Mouse (Mus musculus) liver, postnatal 0 days (tissue): ENCODE measurements around the gene Rad51b. TPM values are rescaled to one million over a fixed set of nuclear protein-coding genes. Genes with fewer than 3 reads are reported as not detected.

Experiments
- ATAC-seq: fragments of 200-750 bp; cut with Nextera tagmentation; 2 replicates; pipeline ENCODE4 v1.8.0; 2017; ENCODE audit warnings: mild to moderate bottlenecking, moderate library complexity
- DNase-seq: peaks from one replicate; pipeline ENCODE4 v3.0.0-alpha.2; 2016
- H3K27ac ChIP-seq: fragments of 300-500 bp; sonication (generic); 2 replicates; pipeline ENCODE4 v1.5.1; 2014; ENCODE audit warnings: antibody characterized with exemption, moderate library complexity, mild to moderate bottlenecking, low read depth
- H3K27me3 ChIP-seq: fragments of 300-500 bp; sonication (generic); 2 replicates; pipeline ENCODE4 v1.6.1; 2014; ENCODE audit warnings: low read length, control low read depth, mixed read lengths; ENCODE audit not compliant: insufficient read depth
- H3K36me3 ChIP-seq: fragments of 300-500 bp; sonication (generic); replicated peaks from 2 replicates; pipeline ENCODE4 v1.6.1; 2014; ENCODE audit warnings: mild to moderate bottlenecking, control low read depth, low read length, moderate library complexity, mixed read lengths; ENCODE audit not compliant: insufficient read depth
- H3K4me1 ChIP-seq: fragments of 300-500 bp; sonication (generic); 2 replicates; pipeline ENCODE4 v1.6.1; 2014; ENCODE audit warnings: antibody characterized with exemption, mild to moderate bottlenecking, control low read depth; ENCODE audit not compliant: insufficient read depth
- H3K4me2 ChIP-seq: fragments of 300-500 bp; sonication (generic); 2 replicates; pipeline ENCODE4 v1.6.1; 2014; ENCODE audit warnings: low read depth, mild to moderate bottlenecking, low read length, moderate library complexity, mixed read lengths
- H3K4me3 ChIP-seq: fragments of 300-500 bp; sonication (generic); 2 replicates; pipeline ENCODE4 v1.5.1; 2014; ENCODE audit warnings: low read depth, low read length
- H3K9ac ChIP-seq: fragments of 300-500 bp; sonication (generic); replicated peaks from 2 replicates; pipeline ENCODE4 v1.6.1; 2014; ENCODE audit warnings: mild to moderate bottlenecking, moderate library complexity
- H3K9me3 ChIP-seq: fragments of 300-500 bp; sonication (generic); 2 replicates; pipeline ENCODE4 v1.6.1; 2016; ENCODE audit warnings: mild to moderate bottlenecking, control low read depth, low read length, mixed read lengths
- CTCF ChIP-seq: sonication (generic); IDR thresholded peaks from 2 replicates; pipeline ENCODE4 v1.5.1; 2016; ENCODE audit warnings: antibody characterized with exemption, low read depth
- EP300 ChIP-seq: IDR thresholded peaks from 2 replicates; pipeline ENCODE4 v1.6.1; 2016; ENCODE audit warnings: antibody characterized with exemption, low read depth, mild to moderate bottlenecking
- WGBS: fragments of 180-500 bp; shearing (Covaris S2); extraction: QIAGEN DNeasy Blood & Tissue Kit; methylation state at CpG from one replicate; pipeline ENCODE4 v1.1.7; 2014; ENCODE audit not compliant: insufficient replicate concordance; 5-methylcytosine and 5-hydroxymethylcytosine counted together
- polyA plus RNA-seq: library from polyadenylated mRNA; unstranded; fragments of >200 nt; fragmentation: Nextera tagmentation; extraction: Ambion mirVana; gene quantifications from 2 replicates; pipeline ENCODE4 v1.2.1, GENCODE M21; 2015

The Rad51b gene
- polyA plus RNA-seq, 1 experiment from 2014 or later, result 2.5 TPM

GRCm38 (mm10) chr12:79362219-79362618 is 65.1 kb downstream of the Rad51b start:
- WGBS, result 60% methylated on average over 1 of the region's 1 CpGs
- H3K36me3 ChIP-seq, result no peaks in the 10 kb centered on the region
- DNase-seq, result peak; percentile 46

DNA sequence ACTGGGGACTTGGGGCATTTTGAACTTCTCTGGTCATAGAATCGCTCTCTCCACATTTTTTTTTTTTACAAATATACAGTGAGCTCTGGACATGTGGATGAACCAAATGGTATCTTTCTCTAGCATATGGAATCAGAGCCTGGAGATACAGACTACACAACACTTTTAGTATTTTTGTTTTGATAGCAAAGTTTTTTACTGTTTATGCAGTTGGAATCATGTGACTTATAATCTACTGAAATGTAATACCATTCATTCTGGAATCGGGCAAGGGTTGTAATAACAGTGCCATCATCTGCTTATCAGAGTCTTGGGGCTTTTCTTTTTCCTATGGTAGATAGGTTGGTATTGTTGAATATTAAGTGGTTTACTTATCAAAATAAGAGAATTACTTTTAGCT is 67.2 kb downstream of the Rad51b start:
- no peak overlapping the region for H3K4me3 ChIP-seq
- no peak overlapping the region for H3K9ac ChIP-seq
- H3K4me2 ChIP-seq, result no peak overlapping the region
- peaks cover 6% of the 10 kb centered on the region for H3K9me3 ChIP-seq
- H3K27me3 ChIP-seq, result no peaks in the 10 kb centered on the region
- ATAC-seq (no peak), DNase-seq (no peak)
- H3K36me3 ChIP-seq, result no peaks in the 10 kb centered on the region
- TF ChIP-seq CTCF, result no peak
- peak; percentile 57 for TF ChIP-seq EP300
- no peak overlapping the region for H3K27ac ChIP-seq
- WGBS, result 73% methylated on average over 2 of the region's 2 CpGs
- no peaks in the 10 kb centered on the region for H3K4me1 ChIP-seq

More at GRCm38 (mm10) chr12:79362219-79362618, 65.1 kb downstream of the Rad51b start:
- Histone ChIP-seq H3K27ac (no peak overlapping the region), H3K27me3 (no peaks in the 10 kb centered on the region), H3K9ac (no peak overlapping the region), H3K4me3 (no peak overlapping the region), H3K4me2 (no peak overlapping the region), H3K9me3 (peaks cover 3% of the 10 kb centered on the region), H3K4me1 (no peaks in the 10 kb centered on the region; the same call in 1 of the 2 replicates)
- TF ChIP-seq EP300 (no peak), CTCF (peak; percentile 67)
- no peak for ATAC-seq

- DNase-seq (no peak), ATAC-seq (no peak)
- Histone ChIP-seq H3K36me3 (no peaks in the 10 kb centered on the region), H3K4me3 (no peak overlapping the region), H3K27ac (no peak overlapping the region), H3K27me3 (no peaks in the 10 kb centered on the region), H3K4me1 (0 out of 2 replicates have a peak, but pooled peaks cover 7% of the 10 kb centered on the region), H3K9me3 (peaks cover 6% of the 10 kb centered on the region), H3K4me2 (no peak overlapping the region), H3K9ac (no peak overlapping the region)
- 68% methylated on average over 3 of the region's 3 CpGs for WGBS
- TF ChIP-seq CTCF (no peak), EP300 (no peak)
Observed at GRCm38 (mm10) chr12:79368818-79369217, 71.7 kb downstream of the Rad51b start.

DNA sequence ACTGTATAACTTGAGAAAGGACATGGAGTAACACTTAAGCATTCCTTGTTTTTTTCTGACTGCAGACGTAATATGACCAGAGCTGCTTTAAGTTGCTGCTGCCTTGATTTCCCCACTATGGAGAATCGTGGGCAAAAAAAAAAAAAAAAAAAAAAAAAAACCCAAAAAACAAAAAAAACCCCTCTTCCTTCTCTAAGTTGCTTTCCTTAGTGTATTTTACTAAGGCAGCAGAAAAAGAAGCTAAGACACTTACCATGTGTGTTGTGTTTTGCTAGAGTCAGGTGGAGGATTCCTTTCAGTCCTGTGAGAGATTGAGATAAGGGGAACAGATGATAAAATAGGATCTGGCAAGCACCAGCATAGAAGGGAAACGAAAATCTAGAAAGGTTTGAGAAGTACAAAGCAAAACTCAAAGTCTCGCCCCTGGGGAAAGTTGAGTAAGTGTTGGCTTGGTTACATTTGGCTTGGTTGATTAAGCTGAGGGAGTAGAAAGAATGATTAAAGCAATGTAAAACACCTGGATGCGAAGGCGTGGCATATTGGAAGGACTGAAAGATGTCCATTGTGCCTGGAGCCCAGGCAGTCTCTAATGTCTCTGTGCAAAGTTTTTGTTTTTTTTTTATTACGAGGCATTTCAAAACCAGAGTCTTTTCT is 72.6 kb downstream of the Rad51b start:
- no peak for ATAC-seq
- Histone ChIP-seq H3K36me3 (no peaks in the 10 kb centered on the region), H3K9me3 (peaks cover 6% of the 10 kb centered on the region), H3K9ac (no peak overlapping the region), H3K4me3 (no peak overlapping the region), H3K27me3 (no peaks in the 10 kb centered on the region), H3K4me2 (no peak overlapping the region), H3K4me1 (0 out of 2 replicates have a peak, but pooled peaks cover 7% of the 10 kb centered on the region), H3K27ac (no peak overlapping the region)
- DNase-seq, result no peak
- 79% methylated on average over 7 of the region's 7 CpGs for WGBS
- TF ChIP-seq CTCF, result no peak
- no peak for TF ChIP-seq EP300

GRCm38 (mm10) chr12:79372697-79373096 is 75.6 kb downstream of the Rad51b start:
- no peak for TF ChIP-seq CTCF
- TF ChIP-seq EP300, result 0 out of 2 replicates have a peak, but pooled peaks have one; percentile 25
- Histone ChIP-seq H3K27me3 (no peaks in the 10 kb centered on the region), H3K4me1 (0 out of 2 replicates have a peak, but pooled peaks cover 7% of the 10 kb centered on the region), H3K9ac (no peak overlapping the region), H3K27ac (peak overlapping the region; percentile 17), H3K4me3 (no peak overlapping the region), H3K36me3 (no peaks in the 10 kb centered on the region), H3K4me2 (no peak overlapping the region), H3K9me3 (no peaks in the 10 kb centered on the region)
- no peak for DNase-seq
- ATAC-seq, result no peak
- WGBS, result 40% methylated on average over 5 of the region's 5 CpGs

DNA sequence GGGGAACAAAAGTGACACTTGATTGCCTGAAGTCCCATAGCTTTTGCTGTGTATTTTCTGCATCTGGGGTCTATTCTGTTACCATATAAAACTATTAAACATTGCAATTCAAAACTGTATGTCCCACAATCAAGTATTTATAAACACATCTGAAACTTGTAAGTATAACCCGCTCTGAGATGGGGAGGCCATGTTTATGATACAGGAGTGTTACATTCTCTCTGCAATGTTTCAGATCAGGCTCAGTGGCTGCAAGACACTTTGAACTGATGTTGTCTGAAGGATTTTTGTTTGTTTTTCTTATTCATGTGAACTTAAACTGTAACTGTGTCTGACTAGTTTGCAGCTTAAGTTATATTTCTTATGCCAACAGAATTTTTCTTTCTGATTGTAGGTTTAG is 80.3 kb downstream of the Rad51b start:
- 67% methylated on average over 1 of the region's 1 CpGs for WGBS
- Histone ChIP-seq H3K4me3 (no peak overlapping the region), H3K27me3 (no peaks in the 10 kb centered on the region), H3K4me1 (peaks cover 2% of the 10 kb centered on the region; the same call in 1 of the 2 replicates), H3K9ac (no peak overlapping the region), H3K27ac (no peak overlapping the region), H3K36me3 (no peaks in the 10 kb centered on the region), H3K9me3 (no peaks in the 10 kb centered on the region), H3K4me2 (no peak overlapping the region)
- TF ChIP-seq EP300 (no peak), CTCF (no peak)
- ATAC-seq (no peak), DNase-seq (no peak)

- no peak for DNase-seq
Observed at GRCm38 (mm10) chr12:79377861-79378260, 80.8 kb downstream of the Rad51b start.

More at GRCm38 (mm10) chr12:79377861-79378260, 80.8 kb downstream of the Rad51b start:
- Histone ChIP-seq H3K4me1 (peaks cover 3% of the 10 kb centered on the region; the same call in 1 of the 2 replicates), H3K9ac (no peak overlapping the region), H3K4me2 (no peak overlapping the region), H3K27me3 (no peaks in the 10 kb centered on the region), H3K9me3 (no peaks in the 10 kb centered on the region), H3K4me3 (no peak overlapping the region), H3K27ac (no peak overlapping the region), H3K36me3 (no peaks in the 10 kb centered on the region)
- no peak for ATAC-seq
- 63% methylated on average over 4 of the region's 4 CpGs for WGBS
- TF ChIP-seq CTCF (no peak), EP300 (no peak)
